Mouse (Mus musculus): Measurements from ENCODE around the gene Polr3gl.
"Not testable (repeated sequence)": the region's sequence is repeated elsewhere in the genome, so short reads cannot be mapped to it uniquely, and the experiment has no call there.

Polr3gl gene

GRCm38 (mm10) chr3:96593790-96594560, at the start of gene Polr3gl:
Polr3gl (minus strand) TSS chr3:96594181.
- peak; percentile 96 for DNase-seq (ENCODE audit: low spot score)

- DNase-seq (ENCODE audit: low spot score), result peak; percentile 74
These were observed 45.2 kb upstream of the Polr3gl start for GRCm38 (mm10) chr3:96639219-96639618.

GRCm38 (mm10) chr3:96636448-96636847, 42.5 kb upstream of the Polr3gl start:
- DNase-seq (ENCODE audit: low spot score), result peak; percentile 48

DNA sequence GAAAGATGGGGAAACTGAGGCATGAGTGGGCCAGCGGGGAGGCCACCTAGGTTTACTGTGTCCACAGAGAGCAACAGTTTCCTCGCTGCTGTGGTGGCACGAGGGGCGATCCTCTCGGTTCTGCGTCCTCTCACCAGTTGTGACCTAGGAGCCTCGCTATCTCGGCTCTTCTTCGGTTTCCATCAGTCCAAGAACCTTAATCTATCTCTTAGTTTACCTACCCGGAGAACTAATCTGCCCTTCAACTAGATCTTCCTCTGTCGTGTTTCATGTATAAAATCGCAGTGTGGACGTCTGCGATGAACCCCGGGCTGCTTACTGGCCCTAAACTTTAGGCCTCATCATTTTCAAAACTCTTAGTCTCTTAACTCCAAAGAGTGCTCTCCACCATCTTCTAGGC, 41.9 kb upstream of the Polr3gl start:
- DNase-seq (ENCODE audit: low spot score), result no peak

- peak; percentile 91 for DNase-seq (ENCODE audit: low spot score)
These were observed 41.2 kb upstream of the Polr3gl start, which contains the start of the genes Pex11b and Gm42957 for GRCm38 (mm10) chr3:96634928-96635879. Pex11b (plus strand) TSS chr3:96635376. Gm42957 (plus strand) TSS chr3:96635474.

GRCm38 (mm10) chr3:96634015-96634414, 40.0 kb upstream of the Polr3gl start:
- no peak for DNase-seq (ENCODE audit: low spot score)

GRCm38 (mm10) chr3:96632058-96632457, 38.1 kb upstream of the Polr3gl start:
- no peak for DNase-seq (ENCODE audit: low spot score)

DNA sequence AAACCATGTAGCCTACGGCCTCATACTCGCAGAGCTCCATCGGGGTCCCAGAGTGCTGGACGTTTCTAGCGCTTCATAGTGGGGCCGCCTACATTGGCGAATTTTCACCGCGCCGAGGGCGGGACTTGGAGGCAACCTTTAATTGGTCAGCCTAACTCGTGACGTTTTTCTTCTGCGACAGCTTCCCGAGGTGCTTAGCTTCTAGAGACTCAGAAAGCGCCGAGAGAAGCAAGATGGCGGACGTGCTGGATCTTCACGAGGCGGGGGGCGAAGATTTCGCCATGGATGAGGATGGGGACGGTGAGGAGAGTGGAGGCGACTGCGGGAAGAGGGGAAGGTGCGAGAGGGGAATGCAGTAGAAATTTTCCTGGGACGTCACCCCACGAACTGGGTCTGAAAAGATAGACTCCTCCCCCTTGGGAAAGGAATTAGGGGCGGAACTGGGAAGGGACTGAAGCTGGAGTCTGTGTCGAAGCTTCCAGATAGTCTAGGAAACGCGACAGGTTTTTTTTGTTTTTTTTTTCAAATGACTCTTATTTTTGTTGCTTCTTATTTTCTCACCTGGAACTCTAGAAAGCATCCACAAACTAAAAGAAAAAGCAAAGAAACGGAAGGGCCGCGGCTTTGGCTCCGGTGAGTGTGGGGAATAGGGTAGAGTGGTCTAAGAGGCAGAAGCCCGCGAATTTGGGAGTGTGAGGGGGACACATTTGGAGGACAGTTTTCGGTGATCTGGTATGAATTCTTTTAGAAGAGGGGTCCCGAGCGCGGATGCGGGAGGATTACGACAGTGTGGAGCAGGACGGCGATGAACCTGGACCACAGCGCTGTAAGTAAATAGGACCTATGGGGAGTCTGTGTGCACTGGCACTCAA, 36.0 kb upstream of the Polr3gl start, which contains the start of gene Rbm8a:
Rbm8a (plus strand) TSS at position 205 of the 872 bp plus-strand sequence.
- DNase-seq (ENCODE audit: low spot score), result peak; percentile 95

DNA sequence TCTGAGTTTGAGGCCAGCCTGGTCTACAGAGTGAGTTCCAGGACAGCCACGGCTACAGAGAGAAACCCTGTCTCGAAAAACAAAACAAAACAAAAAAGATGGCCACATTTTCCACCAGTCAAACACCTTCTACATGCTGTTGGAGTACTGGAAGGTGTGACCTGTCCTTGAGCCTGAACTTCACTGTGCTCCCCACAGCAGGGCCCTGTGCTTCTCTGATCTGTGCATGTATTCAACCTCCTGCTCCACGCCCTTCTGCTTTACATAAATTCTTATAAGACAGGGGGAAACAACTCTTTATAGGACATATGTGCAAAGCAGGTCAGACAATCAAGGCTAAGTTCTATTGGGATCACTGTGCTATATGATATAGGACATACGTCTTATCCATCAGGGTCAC, 29.2 kb upstream of the Polr3gl start:
- no peak for DNase-seq (ENCODE audit: low spot score)

- no peak for DNase-seq (ENCODE audit: low spot score)
These were observed 24.0 kb upstream of the Polr3gl start for GRCm38 (mm10) chr3:96617941-96618340.

- DNase-seq (ENCODE audit: low spot score), result no peak
These were observed 12.6 kb upstream of the Polr3gl start for GRCm38 (mm10) chr3:96606618-96607017.

DNA sequence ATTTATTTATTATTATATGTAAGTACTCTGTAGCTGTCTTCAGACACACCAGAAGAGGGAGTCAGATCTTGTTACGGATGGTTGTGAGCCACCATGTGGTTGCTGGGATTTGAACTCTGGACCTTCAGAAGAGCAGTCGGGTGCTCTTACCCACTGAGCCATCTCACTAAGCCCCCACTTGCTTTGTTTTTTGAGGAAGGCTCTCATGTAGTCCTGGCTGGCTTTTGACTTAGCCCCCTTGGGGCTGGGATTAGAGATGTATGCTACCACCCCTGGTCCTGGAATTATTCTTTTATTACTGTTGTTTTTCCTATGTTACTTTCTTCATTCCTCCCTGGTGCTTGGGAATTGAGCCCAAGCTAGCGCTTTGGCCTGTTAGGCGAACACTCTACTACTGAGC, 12.0 kb upstream of the Polr3gl start:
- DNase-seq (ENCODE audit: low spot score), result not testable (repeated sequence)

- DNase-seq (ENCODE audit: low spot score), result no peak
These were observed 9.3 kb upstream of the Polr3gl start for GRCm38 (mm10) chr3:96603311-96603710.

- DNase-seq (ENCODE audit: low spot score), result no peak
These were observed 8.7 kb upstream of the Polr3gl start for GRCm38 (mm10) chr3:96602704-96603084.

GRCm38 (mm10) chr3:96601941-96602703, 8.1 kb upstream of the Polr3gl start:
- peak; percentile 59 for DNase-seq (ENCODE audit: low spot score)

DNA sequence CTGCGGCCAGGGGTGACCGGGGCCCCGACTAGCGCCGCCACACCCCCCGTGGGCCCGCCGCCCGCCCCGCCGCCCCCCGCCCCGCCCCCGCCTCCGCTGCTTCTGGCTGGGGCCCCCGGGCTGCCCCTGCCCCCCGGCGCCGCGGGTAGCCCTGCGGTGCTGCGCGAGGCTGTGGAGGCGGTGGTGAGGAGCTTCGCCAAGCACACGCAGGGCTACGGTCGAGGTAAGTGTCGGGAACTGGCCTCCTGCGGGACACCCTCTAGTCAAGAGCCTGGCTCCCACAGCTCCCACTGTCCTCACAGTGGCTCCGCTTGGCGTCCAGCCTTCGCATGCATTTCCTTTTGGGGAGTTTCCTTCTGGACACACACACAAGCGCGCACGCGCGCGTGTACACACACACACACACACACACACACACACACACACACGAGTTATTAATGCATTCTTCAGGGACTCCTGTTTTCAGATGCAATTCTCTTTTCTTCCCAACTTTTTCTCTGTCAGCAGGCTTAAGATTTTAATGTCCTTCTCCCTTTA, 7.3 kb upstream of the Polr3gl start:
- DNase-seq (ENCODE audit: low spot score), result peak; percentile 79

- DNase-seq (ENCODE audit: low spot score), result peak; percentile 93
These were observed 6.8 kb upstream of the Polr3gl start, which contains the start of gene Lix1l for GRCm38 (mm10) chr3:96600639-96601250. Lix1l (plus strand) TSS chr3:96601149.

DNA sequence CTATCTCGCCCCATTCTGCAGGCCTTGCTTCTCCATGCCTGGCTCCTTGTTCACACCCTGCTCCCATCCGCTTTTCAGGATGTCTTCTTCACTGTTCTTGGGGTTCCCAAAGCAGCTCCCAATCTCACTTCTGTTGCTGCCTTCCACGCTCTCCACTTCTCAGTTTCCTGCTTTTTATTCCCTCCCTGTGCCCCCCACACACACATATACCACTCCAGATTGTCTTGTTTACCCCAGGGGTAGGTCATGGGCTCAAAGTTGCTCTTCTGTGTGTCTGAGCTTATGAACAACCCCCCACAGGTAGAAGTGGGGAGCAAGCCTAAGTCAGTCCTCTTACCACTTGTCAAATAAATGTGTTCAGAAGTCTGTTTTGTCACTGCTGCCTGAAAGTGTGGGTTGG, 5.4 kb upstream of the Polr3gl start:
- no peak for DNase-seq (ENCODE audit: low spot score)

DNA sequence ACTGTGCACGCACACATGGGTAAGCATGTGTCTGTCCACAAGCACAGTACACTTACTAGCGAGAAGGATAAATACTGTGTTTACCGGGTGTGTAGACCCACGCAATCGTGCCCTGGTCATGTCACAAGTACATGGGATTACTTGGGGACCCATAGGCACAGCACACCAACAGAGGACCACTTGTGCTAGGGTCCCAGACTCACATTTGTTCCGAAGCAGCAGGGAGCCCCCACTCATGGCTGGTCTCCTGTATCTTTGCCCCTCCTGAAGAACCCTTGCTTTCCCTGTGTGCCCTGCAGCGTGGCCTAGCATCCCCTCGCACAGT, 5.0 kb upstream of the Polr3gl start:
- no peak for DNase-seq (ENCODE audit: low spot score)

Data from testis, postnatal 10 days (tissue).